Mouse (Mus musculus): ENCODE measurements around the gene Slc6a13.

The Slc6a13 gene

GRCm38 (mm10) chr6:121378256-121378655 is 78.2 kb downstream of the Slc6a13 start:
- no peak for DNase-seq (ENCODE audit: low read depth, low spot score)

- DNase-seq (ENCODE audit: low read depth, low spot score): no peak
Measured at GRCm38 (mm10) chr6:121380576-121380975, 80.5 kb downstream of the Slc6a13 start.

GRCm38 (mm10) chr6:121382071-121382470 is 82.0 kb downstream of the Slc6a13 start:
- no peak for DNase-seq (ENCODE audit: low read depth, low spot score)

GRCm38 (mm10) chr6:121385397-121385796 is 85.4 kb downstream of the Slc6a13 start:
- DNase-seq (ENCODE audit: low read depth, low spot score): no peak

Data from WW6 (cell line).